Mouse (Mus musculus) forebrain, embryonic 14.5 days (tissue): Measurements from ENCODE around the gene Gm38392. TPM values are rescaled to one million over a fixed set of nuclear protein-coding genes. Genes with fewer than 3 reads are reported as not detected.
A peak's percentile ranks its signal among the peaks of the same experiment; 100 is the strongest.

Experiments
- ATAC-seq: fragments of 200-750 bp; cut with Nextera tagmentation; 2 replicates; pipeline ENCODE4 v1.8.0; 2017; ENCODE audit warnings: mild to moderate bottlenecking, moderate library complexity
- DNase-seq: peaks from one replicate; pipeline ENCODE4 v3.0.0-alpha.2; 2015; ENCODE audit warnings: low spot score
- H3K27ac ChIP-seq: fragments of 300-500 bp; sonication (generic); 2 replicates; pipeline ENCODE4 v1.5.1; 2014; ENCODE audit warnings: low read depth, mild to moderate bottlenecking, control low read depth, low read length, moderate library complexity
- H3K27me3 ChIP-seq: fragments of 300-500 bp; sonication (generic); replicated peaks from 2 replicates; pipeline ENCODE4 v1.6.1; 2014; ENCODE audit warnings: low read length, control low read depth, mixed read lengths; ENCODE audit not compliant: control insufficient read depth, insufficient read depth
- H3K36me3 ChIP-seq: fragments of 300-500 bp; sonication (generic); 2 replicates; pipeline ENCODE4 v1.6.1; 2014; ENCODE audit warnings: low read length, control low read depth; ENCODE audit not compliant: control insufficient read depth, insufficient read depth
- H3K4me1 ChIP-seq: fragments of 300-500 bp; sonication (generic); 2 replicates; pipeline ENCODE4 v1.6.1; 2014; ENCODE audit warnings: antibody characterized with exemption, low read length, control low read depth; ENCODE audit not compliant: control insufficient read depth, insufficient read depth
- H3K4me2 ChIP-seq: fragments of 300-500 bp; sonication (generic); 2 replicates; pipeline ENCODE4 v1.6.1; 2014; ENCODE audit warnings: mild to moderate bottlenecking, control low read depth, low read length
- H3K4me3 ChIP-seq: fragments of 300-500 bp; sonication (generic); 2 replicates; pipeline ENCODE4 v1.5.1; 2014; ENCODE audit warnings: low read depth, low read length, control low read depth
- H3K9ac ChIP-seq: fragments of 300-500 bp; sonication (generic); 2 replicates; pipeline ENCODE4 v1.6.1; 2014; ENCODE audit warnings: mild to moderate bottlenecking, low read length, control low read depth, moderate library complexity
- H3K9me3 ChIP-seq: fragments of 300-500 bp; sonication (generic); replicated peaks from 2 replicates; pipeline ENCODE4 v1.6.1; 2016; ENCODE audit warnings: low read length, control low read depth, mixed read lengths; ENCODE audit not compliant: control insufficient read depth
- WGBS: fragments of 180-500 bp; shearing (Covaris S2); extraction: QIAGEN DNeasy Blood & Tissue Kit; methylation state at CpG from one replicate; pipeline ENCODE4 v1.1.7; 2014; 5-methylcytosine and 5-hydroxymethylcytosine counted together
- polyA plus RNA-seq: library from polyadenylated mRNA; unstranded; fragments of >200 nt; fragmentation: Nextera tagmentation; extraction: Ambion mirVana; gene quantifications from 2 replicates; pipeline ENCODE4 v1.2.1, GENCODE M21; 2014

The Gm38392 gene
- polyA plus RNA-seq, 1 experiment from 2014 or later, result 0.18 TPM

DNA sequence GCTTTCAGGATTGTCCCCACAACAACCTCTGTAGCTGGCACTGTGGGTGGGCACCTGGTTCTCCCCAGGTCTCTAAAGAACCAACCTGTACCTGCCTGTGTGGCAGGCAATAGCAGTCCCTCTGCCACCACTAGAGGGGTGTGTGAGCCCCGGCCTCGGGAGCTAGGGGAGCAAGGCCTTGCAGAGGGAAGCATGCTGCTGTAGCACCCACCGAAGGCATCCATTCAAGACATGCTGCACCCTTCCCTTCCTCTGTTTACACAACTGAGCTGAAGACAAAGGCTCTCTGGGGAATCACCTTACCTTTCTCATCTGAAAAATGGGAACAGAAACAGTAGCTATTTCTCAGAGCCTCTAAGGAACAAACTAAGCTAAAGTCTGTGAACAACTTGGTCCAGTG is 51.8 kb downstream of the Gm38392 start:
- DNase-seq, result peak; percentile 63
- Histone ChIP-seq H3K4me2 (no peak overlapping the region), H3K4me1 (peaks cover 81% of the 10 kb centered on the region), H3K27ac (peak overlapping the region; percentile 89; the same call in 1 of the 2 replicates), H3K9me3 (no peaks in the 10 kb centered on the region), H3K36me3 (peaks cover 5% of the 10 kb centered on the region), H3K9ac (no peak overlapping the region), H3K4me3 (no peak overlapping the region), H3K27me3 (no peaks in the 10 kb centered on the region)
- 6% methylated on average over 3 of the region's 3 CpGs for WGBS
- no peak for ATAC-seq

GRCm38 (mm10) chr3:88234041-88234440 is 53.0 kb downstream of the Gm38392 start:
- Histone ChIP-seq H3K9me3 (no peaks in the 10 kb centered on the region), H3K4me3 (no peak overlapping the region), H3K4me1 (peaks cover 82% of the 10 kb centered on the region), H3K4me2 (0 out of 2 replicates have a peak overlapping the region, but pooled peaks have one; percentile 3), H3K27ac (peak overlapping the region; percentile 97), H3K9ac (peak overlapping the region; percentile 17; the same call in 1 of the 2 replicates), H3K27me3 (no peaks in the 10 kb centered on the region), H3K36me3 (peaks cover 17% of the 10 kb centered on the region)
- WGBS, result 29% methylated on average over 8 of the region's 8 CpGs
- DNase-seq (no peak), ATAC-seq (no peak)

DNA sequence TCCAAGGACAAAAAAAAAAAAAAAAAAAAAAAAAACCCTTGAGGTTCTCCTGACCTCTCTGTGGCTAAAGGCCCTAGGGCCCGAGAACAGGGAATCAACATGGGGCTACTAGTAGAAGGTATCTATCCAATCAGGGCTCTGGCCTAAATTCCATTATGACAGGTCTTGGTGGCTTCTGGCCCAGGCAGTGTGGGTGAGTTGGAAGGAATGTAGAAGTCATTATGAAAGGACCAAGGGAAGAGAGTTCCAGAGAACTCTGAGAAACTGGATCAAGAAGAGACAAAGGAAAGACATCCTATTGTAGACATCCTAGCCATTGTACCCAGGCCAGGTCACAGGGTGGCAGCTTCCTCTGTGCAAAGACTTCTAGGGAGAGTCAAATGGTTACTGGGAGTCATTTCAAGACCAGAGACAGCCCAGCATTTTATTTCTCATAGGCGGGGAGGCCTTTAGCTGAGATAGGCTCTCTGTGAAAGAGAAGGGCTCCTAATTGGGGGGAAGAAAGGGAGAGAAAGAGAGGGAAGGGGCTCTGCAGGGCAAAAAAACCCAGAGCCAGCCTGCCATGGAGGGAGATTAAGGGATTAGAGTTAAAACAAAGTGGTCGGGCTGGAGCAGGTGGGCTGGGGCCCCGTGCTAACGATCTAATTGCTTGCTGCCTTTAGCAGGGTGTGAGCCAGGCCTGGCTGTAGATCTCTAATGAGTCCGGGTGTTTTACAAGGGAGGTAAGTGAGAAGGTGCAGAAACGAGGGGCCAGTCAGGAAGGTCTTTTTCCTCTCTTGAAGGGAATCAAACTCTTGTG is 54.0 kb downstream of the Gm38392 start:
- Histone ChIP-seq H3K4me1 (peaks cover 83% of the 10 kb centered on the region), H3K27me3 (no peaks in the 10 kb centered on the region), H3K4me3 (no peak overlapping the region), H3K4me2 (no peak overlapping the region), H3K36me3 (peaks cover 27% of the 10 kb centered on the region), H3K9me3 (no peaks in the 10 kb centered on the region), H3K27ac (peak overlapping the region; percentile 97), H3K9ac (peak overlapping the region; percentile 17; the same call in 1 of the 2 replicates)
- peak; percentile 15 for ATAC-seq
- 2% methylated on average over 7 of the region's 7 CpGs for WGBS
- DNase-seq, result peak; percentile 83

GRCm38 (mm10) chr3:88232301-88232702 is 54.7 kb downstream of the Gm38392 start:
- DNase-seq, result peak; percentile 90
- H3K4me1 ChIP-seq, result peaks cover 80% of the 10 kb centered on the region

DNA sequence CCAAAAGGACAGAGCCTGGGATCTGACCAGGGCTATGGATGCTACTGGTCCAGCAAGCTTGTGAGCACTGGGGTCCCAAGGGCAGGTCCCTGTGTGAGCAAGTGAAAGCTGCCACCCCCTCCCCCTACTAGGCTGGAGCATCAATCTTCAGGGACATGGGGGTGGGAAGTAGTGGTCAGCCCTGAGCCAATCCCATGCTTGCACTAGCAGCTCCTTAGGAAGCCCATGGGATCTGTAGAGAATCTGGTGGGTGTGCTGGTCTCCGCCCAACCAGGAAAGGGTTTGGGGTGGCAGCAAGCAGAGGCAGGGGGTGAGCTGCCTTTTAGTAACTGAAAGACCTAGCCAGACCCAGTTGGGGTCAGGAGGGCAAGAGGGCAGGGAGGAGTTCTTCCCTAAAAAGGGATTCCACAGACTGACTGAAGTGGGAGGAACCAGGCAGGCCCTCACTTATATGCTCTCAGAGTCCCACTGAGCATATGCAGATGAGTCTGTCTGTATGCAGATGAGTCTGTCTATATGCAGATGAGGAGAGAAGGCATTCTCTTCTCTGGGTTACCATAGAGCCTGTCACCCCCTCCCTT is 55.9 kb downstream of the Gm38392 start:
- Histone ChIP-seq H3K27ac (peak overlapping the region; percentile 97), H3K9me3 (no peaks in the 10 kb centered on the region), H3K4me3 (no peak overlapping the region), H3K9ac (peak overlapping the region; percentile 55), H3K4me2 (peak overlapping the region; percentile 23; the same call in 1 of the 2 replicates), H3K36me3 (peaks cover 45% of the 10 kb centered on the region), H3K4me1 (peaks cover 80% of the 10 kb centered on the region), H3K27me3 (no peaks in the 10 kb centered on the region)
- DNase-seq, result peak; percentile 91
- peak; percentile 73 for ATAC-seq
- WGBS, result 14% methylated on average over 1 of the region's 1 CpGs

More at GRCm38 (mm10) chr3:88232301-88232702, 54.7 kb downstream of the Gm38392 start:
- Histone ChIP-seq H3K4me3 (no peak overlapping the region), H3K9ac (no peak overlapping the region; the same call in 1 of the 2 replicates), H3K27ac (peak overlapping the region; percentile 97), H3K4me2 (no peak overlapping the region), H3K36me3 (peaks cover 34% of the 10 kb centered on the region), H3K27me3 (no peaks in the 10 kb centered on the region), H3K9me3 (no peaks in the 10 kb centered on the region)
- ATAC-seq, result peak; percentile 62
- 5% methylated on average over 7 of the region's 7 CpGs for WGBS

DNA sequence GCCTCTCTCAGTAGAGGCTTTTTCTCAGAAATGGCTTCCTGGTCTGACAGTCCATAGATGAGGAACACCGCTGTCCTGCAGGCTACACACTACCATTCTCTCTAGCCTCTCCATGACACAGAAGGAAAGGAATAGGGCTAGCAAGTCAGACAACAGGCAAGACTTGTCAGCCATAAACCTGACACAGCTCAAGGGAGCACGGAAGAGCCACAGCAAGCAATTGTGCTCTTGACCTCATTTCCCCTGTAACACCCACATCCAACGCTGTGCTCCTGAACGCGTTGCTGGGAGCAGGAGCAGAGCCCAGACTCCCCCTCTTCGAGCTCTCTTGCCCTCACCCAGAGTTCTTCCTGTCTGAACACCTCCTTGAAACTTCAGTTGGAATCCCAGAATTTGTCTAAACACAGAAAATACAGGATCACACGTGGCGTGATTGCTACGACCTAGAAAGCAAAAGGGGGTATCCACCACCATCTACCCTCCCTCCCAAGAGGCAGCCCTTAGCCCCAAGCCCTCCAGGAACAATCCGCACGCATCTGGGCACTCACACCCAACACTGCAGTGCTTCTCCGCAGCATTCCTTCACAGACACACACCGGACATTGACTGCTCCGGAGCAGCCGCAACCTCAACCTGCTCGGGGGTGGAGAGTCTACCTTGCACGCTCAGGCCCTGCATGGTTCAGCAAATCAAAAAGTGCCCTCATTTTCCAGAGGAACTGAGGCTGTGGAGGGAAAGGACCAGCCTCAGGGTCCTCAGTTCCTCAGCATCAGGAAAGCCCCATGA is 56.6 kb downstream of the Gm38392 start:
- Histone ChIP-seq H3K4me2 (no peak overlapping the region), H3K4me1 (peaks cover 80% of the 10 kb centered on the region), H3K9ac (peak overlapping the region; percentile 55), H3K27ac (peak overlapping the region; percentile 97), H3K9me3 (no peaks in the 10 kb centered on the region), H3K27me3 (no peaks in the 10 kb centered on the region), H3K4me3 (no peak overlapping the region), H3K36me3 (peaks cover 52% of the 10 kb centered on the region)
- WGBS, result 23% methylated on average over 17 of the region's 17 CpGs
- peak; percentile 41 for DNase-seq
- ATAC-seq, result no peak

DNA sequence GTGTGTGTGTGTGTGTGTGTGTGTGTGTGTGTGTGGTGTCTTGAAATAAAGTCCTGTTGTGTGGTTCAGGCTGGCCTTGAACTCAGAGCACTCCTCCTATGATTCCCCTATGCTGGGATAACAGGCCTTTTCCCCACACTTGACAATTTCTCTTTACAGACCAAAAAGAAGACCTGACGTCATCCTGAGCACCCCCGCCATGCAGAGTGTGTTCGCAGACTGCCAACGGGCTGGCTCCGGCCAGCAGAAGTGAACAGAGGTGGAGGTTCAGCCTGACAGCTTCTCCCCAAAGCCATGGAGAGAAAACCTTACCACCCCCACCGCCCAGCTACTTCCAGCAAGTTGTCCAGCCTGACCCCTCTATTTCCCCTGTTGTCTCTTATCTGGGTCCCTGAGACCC is 57.5 kb downstream of the Gm38392 start:
- 37% methylated on average over 6 of the region's 6 CpGs for WGBS
- DNase-seq, result peak; percentile 51
- Histone ChIP-seq H3K27me3 (no peaks in the 10 kb centered on the region), H3K4me1 (peaks cover 87% of the 10 kb centered on the region), H3K27ac (peak overlapping the region; percentile 97), H3K4me3 (no peak overlapping the region), H3K9ac (peak overlapping the region; percentile 55; the same call in 1 of the 2 replicates), H3K9me3 (no peaks in the 10 kb centered on the region), H3K4me2 (no peak overlapping the region), H3K36me3 (peaks cover 62% of the 10 kb centered on the region)
- ATAC-seq, result no peak

DNA sequence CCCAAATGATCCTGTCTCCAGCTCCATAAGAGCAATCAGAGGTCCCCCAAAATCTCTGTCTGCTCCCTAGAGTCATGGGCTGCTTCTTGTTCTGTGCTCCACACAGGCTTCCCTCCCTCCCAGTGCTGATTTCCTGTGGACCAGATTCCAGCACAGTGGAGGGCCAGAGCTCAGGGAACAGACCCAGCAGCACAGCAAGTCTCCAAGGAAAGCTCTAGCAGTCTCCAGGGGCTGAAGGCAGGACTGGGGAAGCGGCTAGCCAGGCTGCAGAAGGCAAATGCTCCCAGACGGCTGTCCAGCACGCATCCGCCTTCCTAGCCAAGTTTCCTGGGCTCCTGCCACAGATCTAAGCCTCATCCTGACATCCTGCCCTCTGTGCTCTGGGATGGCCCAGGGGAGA is 58.1 kb downstream of the Gm38392 start:
- Histone ChIP-seq H3K4me2 (peak overlapping the region; percentile 22), H3K36me3 (peaks cover 68% of the 10 kb centered on the region), H3K9ac (peak overlapping the region; percentile 55), H3K4me3 (no peak overlapping the region), H3K4me1 (peaks cover 90% of the 10 kb centered on the region), H3K27ac (peak overlapping the region; percentile 97), H3K9me3 (no peaks in the 10 kb centered on the region), H3K27me3 (no peaks in the 10 kb centered on the region)
- no peak for DNase-seq
- no peak for ATAC-seq
- 53% methylated on average over 4 of the region's 4 CpGs for WGBS
